ENCODE assay signal across 15 mouse cellular contexts in the genomic region with DNA sequence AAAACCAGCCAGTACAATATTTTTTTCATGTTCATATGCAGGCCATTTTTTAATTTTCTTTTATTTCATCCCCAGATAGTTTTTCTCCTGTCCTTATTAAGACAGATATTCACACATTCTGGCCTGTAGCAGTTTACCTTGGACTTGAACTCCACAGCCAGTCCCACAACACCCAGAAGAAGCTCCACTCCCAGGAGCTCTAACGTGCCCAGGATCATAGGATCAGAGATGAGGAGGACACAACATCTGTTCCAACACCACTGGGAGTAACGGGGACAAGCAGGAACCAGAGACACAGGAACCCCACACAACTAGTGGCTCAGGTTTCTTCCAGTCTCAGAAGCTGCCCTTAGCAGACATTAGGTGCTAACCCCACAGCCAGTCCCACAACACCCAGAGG. TPM values are rescaled to one million over a fixed set of nuclear protein-coding genes. Genes with fewer than 3 reads are reported as not detected.
A peak's percentile ranks its signal among the peaks of the same experiment; 100 is the strongest.
DNase-seq lines count a peak whose midpoint lies in the region; ATAC-seq and TF ChIP-seq lines count a peak whose summit lies in the region.
"Not testable (repeated sequence)": the region's sequence is repeated elsewhere in the genome, so short reads cannot be mapped to it uniquely, and the experiment has no call there.
"Had no signal": no experiment of that assay in that cellular context is flagged by ENCODE, and none has a peak within 500 bp of the region (broad histone marks: within the 10 kb centered on the region; RNA-seq: fewer than 3 reads in every experiment).

No protein-coding gene starts in this region.

- not testable (repeated sequence) for H3K36me3 ChIP-seq in embryonic facial prominence, embryonic 13.5 days; heart, embryonic 14.5 days (ENCODE audit: control insufficient read depth, insufficient read depth, low read length); hindbrain, embryonic 12.5 days; limb, embryonic 13.5 days; liver, embryonic 14.5 days (replicated peaks; ENCODE audit: control insufficient read depth, insufficient read depth, low read depth); midbrain, embryonic 13.5 days; stomach, embryonic 14.5 days (ENCODE audit: control insufficient read depth, insufficient read depth, low read length)

- ATAC-seq in embryonic facial prominence, embryonic 13.5 days (ENCODE audit: insufficient number of reproducible peaks, insufficient read depth, low FRiP score, low TSS enrichment, low read depth), result peak; percentile 41; the same call in 1 of the 2 replicates
- ATAC-seq in heart, embryonic 14.5 days (ENCODE audit: insufficient number of reproducible peaks, insufficient read depth, low FRiP score, low read depth), result 0 out of 2 replicates have a peak, but pooled peaks have one; percentile 20
- ATAC-seq in hindbrain, embryonic 12.5 days (ENCODE audit: low FRiP score), result peak; percentile 52; the same call in 1 of the 2 replicates
- peak; percentile 34; the same call in 1 of the 2 replicates for ATAC-seq in limb, embryonic 13.5 days (ENCODE audit: low FRiP score, low read depth)
- ATAC-seq in liver, embryonic 14.5 days (ENCODE audit: insufficient read depth), result 0 out of 2 replicates have a peak, but pooled peaks have one; percentile 15
- ATAC-seq in midbrain, embryonic 13.5 days, result 0 out of 2 replicates have a peak, but pooled peaks have one; percentile 34
- ATAC-seq in stomach, embryonic 14.5 days (ENCODE audit: insufficient number of reproducible peaks, insufficient read depth, low FRiP score, low read depth), result 0 out of 2 replicates have a peak, but pooled peaks have one; percentile 43

- 74% methylated on average over 2 of the region's 2 CpGs for WGBS in embryonic facial prominence, embryonic 13.5 days
- WGBS in heart, embryonic 14.5 days, result 58% methylated on average over 2 of the region's 2 CpGs
- WGBS in hindbrain, embryonic 12.5 days, result 70% methylated on average over 2 of the region's 2 CpGs
- WGBS in limb, embryonic 13.5 days, result 75% methylated on average over 2 of the region's 2 CpGs
- WGBS in liver, embryonic 14.5 days (ENCODE audit: insufficient replicate concordance), result 52% methylated on average over 2 of the region's 2 CpGs
- 70% methylated on average over 2 of the region's 2 CpGs for WGBS in midbrain, embryonic 13.5 days
- 66% methylated on average over 2 of the region's 2 CpGs for WGBS in stomach, embryonic 14.5 days

- H3K9ac ChIP-seq in embryonic facial prominence, embryonic 13.5 days; heart, embryonic 14.5 days (ENCODE audit: low read length); hindbrain, embryonic 12.5 days; limb, embryonic 13.5 days; liver, embryonic 14.5 days (replicated peaks); midbrain, embryonic 13.5 days (replicated peaks); stomach, embryonic 14.5 days (replicated peaks; ENCODE audit: low read depth, low read length): not testable (repeated sequence)

- not testable (repeated sequence) for H3K4me3 ChIP-seq in embryonic facial prominence, embryonic 13.5 days; heart, embryonic 14.5 days (ENCODE audit: control insufficient read depth in 1 of 2, insufficient read depth in 1 of 2, low read depth in 1 of 2, low read length in 2 of 2); hindbrain, embryonic 12.5 days; limb, embryonic 13.5 days; liver, embryonic 14.5 days (ENCODE audit: insufficient read depth in 1 of 2, low read depth in 2 of 2, low read length in 2 of 2); midbrain, embryonic 13.5 days (replicated peaks); stomach, embryonic 14.5 days (ENCODE audit: low read depth, low read length)

- H3K4me1 ChIP-seq in embryonic facial prominence, embryonic 13.5 days; heart, embryonic 14.5 days (ENCODE audit: control insufficient read depth in 2 of 2, insufficient read depth in 2 of 2, low read length in 2 of 2); hindbrain, embryonic 12.5 days; limb, embryonic 13.5 days; liver, embryonic 14.5 days (replicated peaks; ENCODE audit: control insufficient read depth in 2 of 2, insufficient read depth in 2 of 2, low read length in 1 of 2); midbrain, embryonic 13.5 days (replicated peaks); stomach, embryonic 14.5 days (ENCODE audit: control insufficient read depth, insufficient read depth, low read length): not testable (repeated sequence)

- H3K9me3 ChIP-seq in embryonic facial prominence, embryonic 13.5 days, result peaks cover 41% of the 10 kb centered on the region
- H3K9me3 ChIP-seq in heart, embryonic 14.5 days (ENCODE audit: control insufficient read depth, low read length), result peaks cover 57% of the 10 kb centered on the region
- peaks cover 55% of the 10 kb centered on the region for H3K9me3 ChIP-seq in hindbrain, embryonic 12.5 days (replicated peaks)
- H3K9me3 ChIP-seq in limb, embryonic 13.5 days, result peaks cover 33% of the 10 kb centered on the region
- H3K9me3 ChIP-seq in liver, embryonic 14.5 days (ENCODE audit: control insufficient read depth, low read length), result not testable (repeated sequence)
- H3K9me3 ChIP-seq in midbrain, embryonic 13.5 days, result peaks cover 59% of the 10 kb centered on the region
- peaks cover 18% of the 10 kb centered on the region; the same call in 1 of the 2 replicates for H3K9me3 ChIP-seq in stomach, embryonic 14.5 days (ENCODE audit: control insufficient read depth, low read depth, low read length)

- H3K27ac ChIP-seq in embryonic facial prominence, embryonic 13.5 days; heart, embryonic 14.5 days (replicated peaks in 1 of 2; ENCODE audit: control insufficient read depth in 1 of 2, insufficient read depth in 1 of 2, low read depth in 2 of 2, low read length in 2 of 2); hindbrain, embryonic 12.5 days; limb, embryonic 13.5 days; liver, embryonic 14.5 days; midbrain, embryonic 13.5 days; stomach, embryonic 14.5 days (ENCODE audit: low read length): not testable (repeated sequence)

- not testable (repeated sequence) for TF ChIP-seq CTCF in liver, embryonic 14.5 days (IDR thresholded peaks at IDR 0.05; ENCODE audit: low read depth)

- not testable (repeated sequence) for H3K4me2 ChIP-seq in embryonic facial prominence, embryonic 13.5 days; heart, embryonic 14.5 days (ENCODE audit: low read length); hindbrain, embryonic 12.5 days (replicated peaks); limb, embryonic 13.5 days (replicated peaks); liver, embryonic 14.5 days (ENCODE audit: low read depth); midbrain, embryonic 13.5 days (replicated peaks); stomach, embryonic 14.5 days (replicated peaks; ENCODE audit: low read depth, low read length)

- not testable (repeated sequence) for TF ChIP-seq EP300 in liver, embryonic 14.5 days (IDR thresholded peaks at IDR 0.05; ENCODE audit: low read depth)

- H3K27me3 ChIP-seq in embryonic facial prominence, embryonic 13.5 days; heart, embryonic 14.5 days (ENCODE audit: control insufficient read depth, insufficient read depth, low read length); hindbrain, embryonic 12.5 days; limb, embryonic 13.5 days; liver, embryonic 14.5 days (ENCODE audit: control insufficient read depth, insufficient read depth, low read length); midbrain, embryonic 13.5 days; stomach, embryonic 14.5 days (ENCODE audit: control insufficient read depth, insufficient read depth, low read length): not testable (repeated sequence)

- DNase-seq in liver, embryonic 14.5 days (ENCODE audit: low read depth in 3 of 3, low spot score in 3 of 3), result not testable (repeated sequence)

RNA-seq across cellular contexts. Expression of gene Prl2c3, which starts 37.7 kb away (rescaled TPM):
- not detected in 2 replicates for polyA plus RNA-seq in embryonic facial prominence, embryonic 13.5 days (2015; fragmentation: Nextera tagmentation; extraction: Ambion mirVana)
- polyA plus RNA-seq in heart, embryonic 14.5 days (2014; fragmentation: Nextera tagmentation; extraction: Ambion mirVana), result 1.2 TPM in 1 of 2 replicates, not detected in the other
- not detected in 2 replicates for polyA plus RNA-seq in hindbrain, embryonic 12.5 days (2016; fragmentation: Nextera tagmentation; extraction: Ambion mirVana)
- polyA plus RNA-seq in limb, embryonic 13.5 days (2015; fragmentation: Nextera tagmentation; extraction: Ambion mirVana), result not detected in 2 replicates
- polyA plus RNA-seq in liver, embryonic 14.5 days (2012; rRNA removed), result 0.11 and 0.84 TPM in 2 replicates
- not detected in 2 replicates for polyA plus RNA-seq in liver, embryonic 14.5 days (2014; fragmentation: Nextera tagmentation; extraction: Ambion mirVana)
- not detected in 2 replicates for polyA plus RNA-seq in midbrain, embryonic 13.5 days (2015; fragmentation: Nextera tagmentation; extraction: Ambion mirVana)
- polyA plus RNA-seq in stomach, embryonic 14.5 days (2014; fragmentation: Nextera tagmentation; extraction: Ambion mirVana), result 0.43 TPM in 1 of 2 replicates, not detected in the other
- polyA plus RNA-seq: activated CD4-positive, CD25-positive, alpha-beta regulatory T cell, adult 4 months; cortical plate, adult 2 months; embryonic facial prominence, embryonic 10.5 days; embryonic facial prominence, embryonic 14.5 days; forebrain, embryonic 14.5 days; forebrain, postnatal 0 days; hindbrain, embryonic 14.5 days; hindbrain, postnatal 0 days had no signal
